Mouse (Mus musculus) forebrain, postnatal 0 days (tissue): Measurements from ENCODE around the gene Arv1. TPM values are rescaled to one million over a fixed set of nuclear protein-coding genes. Genes with fewer than 3 reads are reported as not detected.

ENCODE experiments used
- ATAC-seq: fragments of 200-750 bp; cut with Nextera tagmentation; 2 replicates; pipeline ENCODE4 v1.8.0; 2017; ENCODE audit warnings: mild to moderate bottlenecking, moderate library complexity
- DNase-seq: peaks from one replicate; pipeline ENCODE4 v3.0.0-alpha.2; 2015
- H3K27ac ChIP-seq: fragments of 300-500 bp; sonication (generic); 2 replicates; pipeline ENCODE4 v1.5.1; 2014; ENCODE audit warnings: low read depth, mild to moderate bottlenecking, antibody characterized with exemption, low read length, moderate library complexity, mixed read lengths
- H3K27me3 ChIP-seq: fragments of 300-500 bp; sonication (generic); 2 replicates; pipeline ENCODE4 v1.6.1; 2014; ENCODE audit warnings: mild to moderate bottlenecking, low read length, mixed read lengths; ENCODE audit not compliant: insufficient read depth
- H3K36me3 ChIP-seq: fragments of 300-500 bp; sonication (generic); 2 replicates; pipeline ENCODE4 v1.6.1; 2014; ENCODE audit warnings: mild to moderate bottlenecking, moderate library complexity; ENCODE audit not compliant: insufficient read depth
- H3K4me1 ChIP-seq: fragments of 300-500 bp; sonication (generic); 2 replicates; pipeline ENCODE4 v1.6.1; 2014; ENCODE audit warnings: antibody characterized with exemption; ENCODE audit not compliant: insufficient read depth
- H3K4me2 ChIP-seq: fragments of 300-500 bp; sonication (generic); 2 replicates; pipeline ENCODE4 v1.6.1; 2014; ENCODE audit warnings: low read depth, mild to moderate bottlenecking, moderate library complexity
- H3K4me3 ChIP-seq: fragments of 300-500 bp; sonication (generic); 2 replicates; pipeline ENCODE4 v1.5.1; 2014; ENCODE audit warnings: low read depth, low read length, mixed read lengths
- H3K9ac ChIP-seq: fragments of 300-500 bp; sonication (generic); 2 replicates; pipeline ENCODE4 v1.6.1; 2014; ENCODE audit warnings: mild to moderate bottlenecking
- H3K9me3 ChIP-seq: fragments of 300-500 bp; sonication (generic); 2 replicates; pipeline ENCODE4 v1.6.1; 2016; ENCODE audit warnings: low read length
- CTCF ChIP-seq: sonication (generic); IDR thresholded peaks from 2 replicates; pipeline ENCODE4 v1.5.1; 2016; ENCODE audit warnings: antibody characterized with exemption, control low read depth, low read depth
- WGBS: fragments of 180-500 bp; shearing (Covaris S2); extraction: QIAGEN DNeasy Blood & Tissue Kit; methylation state at CpG from one replicate; pipeline ENCODE4 v1.1.7; 2014; 5-methylcytosine and 5-hydroxymethylcytosine counted together
- polyA plus RNA-seq: library from polyadenylated mRNA; unstranded; fragments of >200 nt; fragmentation: Nextera tagmentation; extraction: Ambion mirVana; gene quantifications from 2 replicates; pipeline ENCODE4 v1.2.1, GENCODE M21; 2015
- total RNA-seq: library from RNA; depleted of rRNA; stranded (reverse); fragments of >200 nt; gene quantifications from 2 replicates; pipeline ENCODE4 v1.2.3, GENCODE M21; 2014

Gene Arv1
- total and polyA plus RNA-seq, 2 experiments from 2014 or later: 17.6 to 31.4 TPM

DNA sequence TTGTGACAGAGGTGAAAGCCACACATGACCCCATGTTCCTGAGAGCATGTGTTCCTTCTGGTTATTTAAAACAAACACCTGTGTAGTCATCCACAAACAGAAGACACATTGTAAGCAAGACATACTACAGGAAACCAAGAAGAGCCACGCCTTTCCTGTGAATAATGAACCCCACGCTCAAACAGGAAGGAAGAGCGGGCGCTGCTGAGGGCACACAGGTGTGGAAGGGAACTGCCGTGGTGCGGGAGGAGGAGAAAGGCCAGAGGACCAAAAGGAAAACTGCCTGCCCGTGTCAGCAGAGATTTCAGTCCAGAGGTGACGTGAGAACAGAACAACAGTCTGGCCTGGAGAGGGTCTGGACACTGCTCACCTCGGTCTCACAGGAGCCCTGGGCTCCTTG is 20.9 kb upstream of the Arv1 start:
- ATAC-seq (no peak), DNase-seq (no peak)
- no peaks in the 10 kb centered on the region for H3K9me3 ChIP-seq
- no peak overlapping the region for H3K9ac ChIP-seq
- peaks cover 55% of the 10 kb centered on the region for H3K36me3 ChIP-seq
- H3K27me3 ChIP-seq: no peaks in the 10 kb centered on the region
- no peak overlapping the region for H3K4me2 ChIP-seq
- 87% methylated on average over 9 of the region's 9 CpGs for WGBS
- no peak overlapping the region for H3K4me3 ChIP-seq
- no peak for TF ChIP-seq CTCF
- no peaks in the 10 kb centered on the region for H3K4me1 ChIP-seq
- H3K27ac ChIP-seq: no peak overlapping the region

DNA sequence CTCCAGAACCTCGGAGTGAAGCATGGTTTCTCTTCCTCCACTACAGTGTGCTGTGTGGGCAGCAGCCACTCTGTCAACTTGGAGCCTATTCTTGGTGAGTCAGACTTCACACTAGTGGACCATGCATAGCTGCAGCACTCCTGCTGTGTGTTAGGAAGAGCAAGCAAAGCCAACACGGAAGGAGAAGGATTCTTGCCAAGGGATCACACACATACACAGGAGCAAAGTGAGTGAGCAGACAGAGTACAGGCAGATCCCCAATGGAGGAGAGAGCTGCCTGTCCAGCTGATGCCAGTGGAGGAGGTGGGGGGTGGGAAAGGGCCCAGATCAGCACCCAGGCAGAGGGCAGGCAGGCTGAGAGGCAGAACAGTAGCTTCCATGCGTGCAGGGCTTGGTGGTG is 19.8 kb upstream of the Arv1 start:
- Histone ChIP-seq H3K4me2 (no peak overlapping the region), H3K36me3 (peaks cover 60% of the 10 kb centered on the region), H3K27me3 (no peaks in the 10 kb centered on the region), H3K4me1 (no peaks in the 10 kb centered on the region), H3K27ac (no peak overlapping the region), H3K9me3 (no peaks in the 10 kb centered on the region), H3K4me3 (no peak overlapping the region), H3K9ac (no peak overlapping the region)
- 85% methylated on average over 3 of the region's 3 CpGs for WGBS
- no peak for TF ChIP-seq CTCF
- ATAC-seq: no peak
- no peak for DNase-seq

DNA sequence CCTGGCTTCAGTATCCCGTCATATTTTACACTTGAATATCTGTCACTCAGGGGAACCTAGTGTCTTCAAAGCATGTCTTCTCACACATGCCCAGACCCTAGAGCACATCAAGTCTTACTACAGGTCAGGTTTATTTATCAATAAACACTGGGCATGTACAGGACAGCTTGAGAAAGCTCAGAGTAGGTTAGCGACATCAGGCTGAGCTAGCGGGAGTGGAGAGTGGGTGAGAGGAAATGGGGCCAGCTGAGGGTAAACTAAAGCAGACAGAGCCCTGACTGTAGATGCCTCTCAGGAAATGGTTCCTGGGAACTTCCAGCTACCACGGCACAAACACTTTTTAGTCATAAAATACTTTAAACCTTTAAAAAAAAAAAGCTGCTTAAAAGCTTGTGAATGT is 18.4 kb upstream of the Arv1 start:
- Histone ChIP-seq H3K4me3 (no peak overlapping the region), H3K9ac (no peak overlapping the region), H3K36me3 (peaks cover 65% of the 10 kb centered on the region), H3K9me3 (no peaks in the 10 kb centered on the region), H3K4me2 (no peak overlapping the region), H3K27me3 (no peaks in the 10 kb centered on the region), H3K4me1 (no peaks in the 10 kb centered on the region), H3K27ac (no peak overlapping the region)
- no peak for TF ChIP-seq CTCF
- ATAC-seq: no peak
- DNase-seq: no peak
- WGBS: 83% methylated on average over 4 of the region's 4 CpGs

DNA sequence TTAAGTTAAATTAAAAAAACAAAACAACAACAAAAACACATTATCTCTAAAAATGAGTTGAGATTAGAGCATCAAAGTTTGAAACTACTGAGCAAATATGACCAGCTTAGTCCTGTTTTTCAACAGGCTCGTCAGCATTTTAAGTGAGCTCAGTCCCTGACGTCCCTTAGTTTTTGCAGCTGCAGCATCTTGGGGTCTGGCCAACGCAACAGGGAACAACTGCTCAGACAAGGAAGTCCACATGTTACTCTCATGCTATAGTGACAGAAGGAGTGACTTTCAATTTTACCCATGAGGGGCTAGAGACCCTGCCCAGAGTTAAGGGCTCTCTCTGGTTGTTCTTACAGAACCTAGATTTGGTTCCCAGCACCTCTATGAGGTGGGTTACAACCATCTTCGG is 17.6 kb upstream of the Arv1 start:
- 81% methylated on average over 4 of the region's 4 CpGs for WGBS
- ATAC-seq: no peak
- no peak overlapping the region for H3K4me3 ChIP-seq
- H3K27ac ChIP-seq: no peak overlapping the region
- no peak for TF ChIP-seq CTCF
- DNase-seq: no peak
- H3K9me3 ChIP-seq: no peaks in the 10 kb centered on the region
- H3K27me3 ChIP-seq: no peaks in the 10 kb centered on the region
- no peak overlapping the region for H3K9ac ChIP-seq
- H3K36me3 ChIP-seq: peaks cover 71% of the 10 kb centered on the region
- H3K4me2 ChIP-seq: no peak overlapping the region
- H3K4me1 ChIP-seq: no peaks in the 10 kb centered on the region

DNA sequence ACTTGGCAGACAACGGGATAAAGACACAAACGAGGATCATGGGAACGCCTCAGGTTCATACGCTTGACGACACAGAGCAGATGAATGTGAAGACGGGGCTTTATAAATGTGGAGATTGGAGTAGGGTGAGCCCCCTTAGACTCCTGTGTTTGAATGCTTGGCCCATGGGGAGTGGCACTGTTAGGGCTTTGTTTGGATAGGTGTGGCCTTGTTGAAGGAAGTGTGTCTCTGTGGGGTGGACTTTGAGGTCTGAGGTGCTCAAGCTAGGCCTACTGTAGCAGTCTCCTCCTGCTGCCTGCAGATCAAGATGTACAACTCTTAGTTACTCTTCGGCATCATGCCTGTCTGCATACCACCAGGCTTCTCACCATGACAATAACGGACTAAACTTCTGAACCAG is 16.1 kb upstream of the Arv1 start:
- Histone ChIP-seq H3K4me3 (no peak overlapping the region), H3K27me3 (no peaks in the 10 kb centered on the region), H3K36me3 (peaks cover 69% of the 10 kb centered on the region), H3K27ac (no peak overlapping the region), H3K9ac (no peak overlapping the region), H3K4me2 (no peak overlapping the region), H3K4me1 (no peaks in the 10 kb centered on the region), H3K9me3 (no peaks in the 10 kb centered on the region)
- WGBS: 96% methylated on average over 8 of the region's 8 CpGs
- ATAC-seq: no peak
- no peak for TF ChIP-seq CTCF
- DNase-seq: no peak

DNA sequence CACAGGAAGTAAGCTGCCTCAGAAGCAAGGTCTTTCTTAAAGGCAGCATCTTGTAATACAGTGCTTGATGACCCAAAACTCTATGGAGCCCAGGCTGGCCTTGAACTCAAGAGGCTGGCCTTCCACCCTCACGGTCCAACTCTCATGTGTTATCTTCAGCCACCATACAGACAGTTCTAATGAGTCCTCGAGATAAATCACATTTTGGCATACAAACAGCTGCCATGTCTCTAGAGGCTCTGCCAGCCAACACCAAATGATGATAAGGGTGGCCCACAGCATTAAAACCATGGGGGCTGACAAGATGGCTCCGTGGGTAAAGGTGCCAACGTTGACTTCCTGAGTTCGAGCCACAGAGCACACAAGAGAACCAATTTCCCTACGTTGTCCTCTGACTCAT is 8.7 kb upstream of the Arv1 start:
- H3K27ac ChIP-seq: no peak overlapping the region
- no peak for DNase-seq
- no peaks in the 10 kb centered on the region for H3K9me3 ChIP-seq
- TF ChIP-seq CTCF: no peak
- ATAC-seq: no peak
- H3K4me1 ChIP-seq: no peaks in the 10 kb centered on the region
- H3K36me3 ChIP-seq: peaks cover 47% of the 10 kb centered on the region
- 93% methylated on average over 6 of the region's 6 CpGs for WGBS
- no peak overlapping the region for H3K9ac ChIP-seq
- no peak overlapping the region for H3K4me3 ChIP-seq
- H3K4me2 ChIP-seq: no peak overlapping the region
- H3K27me3 ChIP-seq: no peaks in the 10 kb centered on the region

DNA sequence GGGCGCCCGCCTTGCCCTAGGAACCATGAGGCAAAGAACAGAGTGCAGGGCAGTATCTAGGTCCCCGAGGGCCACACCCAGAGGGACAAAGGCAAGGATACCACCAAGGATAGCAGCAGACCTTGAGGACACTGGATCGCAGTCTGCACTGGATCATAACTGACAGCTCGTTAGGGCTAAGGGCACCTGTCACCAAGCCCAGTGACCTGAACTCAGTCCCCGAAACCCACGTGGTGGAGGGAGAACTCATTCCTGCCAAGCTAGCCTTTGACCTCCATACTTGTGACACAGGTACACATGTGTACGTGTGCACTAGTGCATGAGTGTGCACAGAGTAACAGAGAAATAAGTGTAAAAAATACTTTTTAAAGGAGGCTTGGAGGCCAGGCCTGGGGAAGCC is 6.2 kb upstream of the Arv1 start:
- H3K9me3 ChIP-seq: no peaks in the 10 kb centered on the region
- no peaks in the 10 kb centered on the region for H3K27me3 ChIP-seq
- peaks cover 30% of the 10 kb centered on the region for H3K36me3 ChIP-seq
- H3K4me1 ChIP-seq: peaks cover 3% of the 10 kb centered on the region
- no peak overlapping the region for H3K27ac ChIP-seq
- TF ChIP-seq CTCF: no peak
- no peak overlapping the region for H3K9ac ChIP-seq
- ATAC-seq: no peak
- WGBS: 91% methylated on average over 8 of the region's 8 CpGs
- H3K4me2 ChIP-seq: no peak overlapping the region
- H3K4me3 ChIP-seq: no peak overlapping the region
- DNase-seq: no peak

DNA sequence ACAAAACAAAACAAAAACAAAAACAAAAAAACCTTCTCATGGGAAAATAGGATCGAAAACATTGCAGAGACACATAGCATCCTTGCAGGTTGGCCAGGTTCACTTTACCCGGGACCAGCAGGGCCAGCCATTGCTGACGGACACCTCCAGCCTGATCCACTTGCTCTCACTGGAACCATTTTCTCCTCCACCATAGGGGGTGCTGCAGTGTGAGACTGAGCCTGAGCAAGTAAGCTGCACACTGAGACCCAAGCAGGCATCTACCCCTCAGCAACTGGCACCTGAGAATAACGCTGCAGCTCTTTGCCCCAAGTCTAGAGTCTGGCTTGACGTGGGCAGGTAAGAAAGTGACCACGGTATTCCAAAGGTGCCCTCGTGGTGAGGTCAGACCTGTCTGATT is 1.8 kb upstream of the Arv1 start:
- Histone ChIP-seq H3K9ac (no peak overlapping the region), H3K27me3 (no peaks in the 10 kb centered on the region), H3K36me3 (peaks cover 3% of the 10 kb centered on the region; the same call in 1 of the 2 replicates), H3K27ac (no peak overlapping the region), H3K4me1 (peaks cover 20% of the 10 kb centered on the region), H3K4me2 (peak overlapping the region; percentile 77; the same call in 1 of the 2 replicates), H3K4me3 (no peak overlapping the region), H3K9me3 (no peaks in the 10 kb centered on the region)
- DNase-seq (no peak), ATAC-seq (no peak)
- peak; percentile 51 for TF ChIP-seq CTCF
- WGBS: 75% methylated on average over 7 of the region's 7 CpGs
